Mouse (Mus musculus) spleen, adult 2 months (tissue): Measurements from ENCODE around the gene Prdx6b. TPM values are rescaled to one million over a fixed set of nuclear protein-coding genes. Genes with fewer than 3 reads are reported as not detected.

ENCODE experiments used
- DNase-seq, 2 experiments: peaks; one replicate each; pipeline versions ENCODE4 v3.0.0 to v3.0.0-alpha.2; 2012 to 2021; ENCODE audit warnings: low spot score in 2 of 2, low read depth in 1 of 2
- H3K27ac ChIP-seq: fragments of 200-500 bp; 2 replicates; pipeline ENCODE4 v1.5.1; 2012; ENCODE audit warnings: low read length, inconsistent platforms; ENCODE audit not compliant: insufficient read depth
- H3K27me3 ChIP-seq: fragments of 200-500 bp; 2 replicates; pipeline ENCODE4 v1.6.1; 2012; ENCODE audit warnings: mild to moderate bottlenecking, moderate library complexity, low read length, inconsistent platforms; ENCODE audit not compliant: control insufficient read depth, insufficient read depth
- H3K36me3 ChIP-seq: fragments of 200-500 bp; 2 replicates; pipeline ENCODE4 v1.6.1; 2012; ENCODE audit warnings: mild to moderate bottlenecking, low read length, inconsistent platforms; ENCODE audit not compliant: control insufficient read depth, insufficient read depth
- H3K4me1 ChIP-seq: fragments of 200-500 bp; 2 replicates; pipeline ENCODE4 v1.6.1; 2011; ENCODE audit warnings: inconsistent platforms; ENCODE audit not compliant: control insufficient read depth, insufficient read depth, insufficient read length
- H3K4me3 ChIP-seq: fragments of 200-500 bp; 2 replicates; pipeline ENCODE4 v1.5.1; 2011; ENCODE audit warnings: mild to moderate bottlenecking, inconsistent platforms; ENCODE audit not compliant: insufficient read depth, insufficient read length; ENCODE audit errors: extremely low read depth
- CTCF ChIP-seq: fragments of 200-500 bp; IDR thresholded peaks from 2 replicates; pipeline ENCODE4 v1.5.1; 2011; ENCODE audit warnings: mild to moderate bottlenecking, inconsistent platforms; ENCODE audit not compliant: insufficient read depth, insufficient read length, insufficient replicate concordance; ENCODE audit errors: extremely low read depth
- POLR2A ChIP-seq: fragments of 200-500 bp; IDR thresholded peaks from 2 replicates; pipeline ENCODE4 v1.6.1; 2011; ENCODE audit warnings: low read depth, low read length, inconsistent platforms
- WGBS: fragments of 180-500 bp; shearing (Covaris S2); methylation state at CpG from one replicate; pipeline ENCODE4 v1.1.7; 2018; 5-methylcytosine and 5-hydroxymethylcytosine counted together
- polyA plus RNA-seq: library from polyadenylated mRNA; depleted of rRNA; stranded (reverse); fragments of >200 nt; gene quantifications from 2 replicates; pipeline ENCODE4 v1.2.3, GENCODE M21; 2012

Prdx6b gene
- polyA plus RNA-seq, 1 experiment = not detected

GRCm38 (mm10) chr2:80273038-80273437, 19.2 kb upstream of the Prdx6b start:
- no peaks in the 10 kb centered on the region for H3K4me1 ChIP-seq
- WGBS = 36% methylated on average over 3 of the region's 3 CpGs
- no peak for TF ChIP-seq CTCF
- TF ChIP-seq POLR2A = no peak
- no peaks in the 10 kb centered on the region for H3K36me3 ChIP-seq
- no peak overlapping the region for H3K4me3 ChIP-seq
- no peak for DNase-seq
- H3K27ac ChIP-seq = no peak overlapping the region
- H3K27me3 ChIP-seq = no peaks in the 10 kb centered on the region

GRCm38 (mm10) chr2:80273763-80274162, 18.5 kb upstream of the Prdx6b start:
- no peak for TF ChIP-seq POLR2A
- no peak for TF ChIP-seq CTCF
- no peak overlapping the region for H3K4me3 ChIP-seq
- H3K27ac ChIP-seq = no peak overlapping the region
- no peaks in the 10 kb centered on the region for H3K36me3 ChIP-seq
- DNase-seq = no peak
- no peaks in the 10 kb centered on the region for H3K4me1 ChIP-seq
- H3K27me3 ChIP-seq = no peaks in the 10 kb centered on the region
- 51% methylated on average over 4 of the region's 4 CpGs for WGBS

- no peak overlapping the region for H3K4me3 ChIP-seq
- H3K27ac ChIP-seq = no peak overlapping the region
- 80% methylated on average over 2 of the region's 2 CpGs for WGBS
- no peaks in the 10 kb centered on the region for H3K4me1 ChIP-seq
- H3K27me3 ChIP-seq = no peaks in the 10 kb centered on the region
- TF ChIP-seq CTCF = no peak
- TF ChIP-seq POLR2A = no peak
- no peaks in the 10 kb centered on the region for H3K36me3 ChIP-seq
- DNase-seq = no peak
Measured at GRCm38 (mm10) chr2:80275136-80275535, 17.1 kb upstream of the Prdx6b start.

DNA sequence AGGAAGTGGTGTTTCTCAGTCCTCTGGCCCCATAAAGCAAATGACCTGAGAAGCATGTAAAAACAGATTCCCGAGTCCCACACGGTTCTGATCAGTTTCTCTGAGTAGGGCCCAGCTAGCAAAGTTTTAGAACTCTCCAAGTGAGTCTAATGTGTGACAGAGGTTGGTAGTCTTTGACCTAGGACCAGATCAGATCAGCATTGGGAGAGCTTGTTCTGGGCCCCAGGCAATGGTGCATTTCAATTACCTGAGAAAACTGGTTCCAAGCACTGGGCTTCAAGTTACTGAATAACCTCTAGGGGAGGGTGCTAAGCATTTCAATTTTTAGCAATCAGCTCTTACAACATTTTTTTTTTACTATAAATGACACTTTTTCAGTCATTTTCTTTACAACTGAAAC, 10.1 kb upstream of the Prdx6b start:
- DNase-seq = no peak
- TF ChIP-seq CTCF (no peak), POLR2A (no peak)
- H3K36me3 ChIP-seq = no peaks in the 10 kb centered on the region
- no peaks in the 10 kb centered on the region for H3K4me1 ChIP-seq
- no peak overlapping the region for H3K4me3 ChIP-seq
- H3K27me3 ChIP-seq = no peaks in the 10 kb centered on the region
- WGBS = 65% methylated on average over 2 of the region's 2 CpGs
- H3K27ac ChIP-seq = no peak overlapping the region

- 92% methylated on average over 4 of the region's 4 CpGs for WGBS
- Histone ChIP-seq H3K27ac (no peak overlapping the region), H3K36me3 (no peaks in the 10 kb centered on the region), H3K4me1 (no peaks in the 10 kb centered on the region), H3K27me3 (no peaks in the 10 kb centered on the region), H3K4me3 (no peak overlapping the region)
- no peak for DNase-seq
- TF ChIP-seq CTCF = no peak
- TF ChIP-seq POLR2A = no peak
Measured at GRCm38 (mm10) chr2:80286397-80286796, 5.9 kb upstream of the Prdx6b start.

GRCm38 (mm10) chr2:80298334-80298733, 6.1 kb downstream of the Prdx6b start:
- Histone ChIP-seq H3K4me3 (no peak overlapping the region), H3K4me1 (no peaks in the 10 kb centered on the region), H3K36me3 (no peaks in the 10 kb centered on the region), H3K27ac (no peak overlapping the region), H3K27me3 (no peaks in the 10 kb centered on the region)
- TF ChIP-seq CTCF = no peak
- TF ChIP-seq POLR2A = no peak
- no peak for DNase-seq
- WGBS = 19% methylated on average over 3 of the region's 3 CpGs

DNA sequence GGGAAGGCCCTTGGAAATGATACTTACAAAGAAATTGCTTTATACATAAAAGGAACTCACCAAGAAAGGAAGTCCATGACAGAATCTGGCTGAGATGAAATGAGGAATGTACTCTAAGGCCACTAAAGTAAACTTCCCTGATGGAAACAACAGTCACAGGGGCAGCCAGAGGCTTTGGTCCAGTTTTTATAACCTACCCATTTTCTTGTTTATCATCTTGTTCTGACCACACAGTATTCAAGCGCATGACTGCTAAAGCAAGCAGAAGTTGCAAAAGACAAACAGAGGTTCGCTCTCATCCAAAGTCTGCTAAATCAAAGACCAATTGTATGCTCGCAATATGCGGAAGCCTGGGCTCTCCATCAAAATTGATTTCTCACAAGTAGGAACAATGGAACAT, 8.5 kb downstream of the Prdx6b start:
- H3K27ac ChIP-seq = no peak overlapping the region
- WGBS = 89% methylated on average over 4 of the region's 4 CpGs
- no peak for DNase-seq
- no peaks in the 10 kb centered on the region for H3K4me1 ChIP-seq
- no peak for TF ChIP-seq POLR2A
- no peak for TF ChIP-seq CTCF
- no peaks in the 10 kb centered on the region for H3K27me3 ChIP-seq
- no peak overlapping the region for H3K4me3 ChIP-seq
- no peaks in the 10 kb centered on the region for H3K36me3 ChIP-seq
